Mouse (Mus musculus) cortical plate, adult 2 months (tissue): ENCODE data around the gene Ifit3b.

Experiments used
- CTCF ChIP-seq: fragments of 200-500 bp; IDR thresholded peaks from 2 replicates; pipeline ENCODE4 v1.5.1; 2011; ENCODE audit warnings: mild to moderate bottlenecking, control low read depth, low read length; ENCODE audit not compliant: insufficient read depth; ENCODE audit errors: extremely low read depth
- POLR2A ChIP-seq: fragments of 200-500 bp; IDR thresholded peaks from 2 replicates; pipeline ENCODE4 v1.6.1; 2011; ENCODE audit warnings: mild to moderate bottlenecking, low read length, control low read depth; ENCODE audit not compliant: insufficient read depth; ENCODE audit errors: extremely low read depth

- TF ChIP-seq POLR2A = no peak
- no peak for TF ChIP-seq CTCF
Measured at GRCm38 (mm10) chr19:34566178-34566784, 41.5 kb upstream of the Ifit3b start.
